Mouse (Mus musculus): Measurements from ENCODE around the gene Zfp809.

GRCm38 (mm10) chr9:22214549-22214948, 11.0 kb upstream of the Zfp809 start:
- TF ChIP-seq CTCF (IDR thresholded peaks at IDR 0.05; ENCODE audit: borderline replicate concordance, insufficient read depth, low read depth, low read length): no peak
- no peak for TF ChIP-seq POLR2A (IDR thresholded peaks at IDR 0.05; ENCODE audit: borderline replicate concordance, insufficient read depth, low read length)
